Mouse (Mus musculus): Measurements from ENCODE around the gene Eme2.
A peak's percentile ranks its signal among the peaks of the same experiment; 100 is the strongest.

Eme2 gene

DNA sequence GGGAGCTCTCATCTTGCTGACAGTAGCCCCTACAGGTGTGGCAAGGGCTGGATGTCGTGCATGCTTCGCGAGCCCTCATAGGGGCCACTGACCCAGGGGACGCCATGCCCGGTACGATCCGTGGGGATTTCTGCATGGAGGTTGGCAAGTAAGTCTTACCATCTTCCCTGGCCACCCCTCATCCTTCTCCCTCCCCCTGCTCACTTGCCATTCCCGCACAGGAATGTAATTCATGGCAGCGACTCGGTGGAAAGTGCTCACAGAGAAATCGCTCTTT is 2.0 kb upstream of the Eme2 start:
- no peak for DNase-seq (ENCODE audit: low read depth, low spot score)

DNA sequence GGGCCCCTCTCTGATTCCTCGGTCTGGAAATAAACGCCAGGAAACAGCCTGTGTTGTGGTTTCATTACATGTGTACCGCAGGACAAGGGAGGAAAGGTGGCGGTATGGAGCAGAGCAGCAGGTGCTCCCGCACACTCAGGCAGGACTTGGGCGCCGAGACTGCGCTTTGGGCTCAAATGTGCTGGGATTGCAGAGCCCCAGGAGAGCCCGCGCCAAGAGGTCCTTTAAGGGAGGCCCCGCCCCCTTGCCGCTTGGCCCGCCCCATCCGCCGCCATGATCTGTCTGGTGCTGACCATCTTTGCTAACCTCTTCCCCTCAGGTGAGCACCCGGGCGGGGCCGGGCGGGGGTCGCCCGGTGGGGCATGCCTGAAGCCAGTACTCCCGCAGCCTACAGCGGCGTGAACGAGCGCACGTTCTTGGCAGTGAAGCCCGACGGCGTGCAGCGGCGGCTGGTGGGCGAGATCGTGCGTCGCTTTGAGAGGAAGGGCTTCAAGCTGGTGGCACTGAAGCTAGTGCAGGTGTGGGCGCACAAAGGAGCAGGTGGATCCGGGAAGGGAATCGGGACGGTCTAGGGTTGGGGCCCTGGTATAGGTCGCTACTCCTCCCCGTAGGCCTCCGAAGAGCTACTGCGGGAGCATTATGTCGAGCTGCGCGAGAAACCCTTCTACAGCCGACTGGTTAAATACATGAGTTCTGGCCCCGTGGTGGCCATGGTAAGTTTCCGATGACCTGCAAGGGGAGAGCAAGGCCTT is 1.5 kb upstream of the Eme2 start, which contains the start of gene Nme3:
TSS of gene Nme3 (plus strand) at position 260 of the 752 bp plus-strand sequence.
- peak; percentile 82 for DNase-seq (ENCODE audit: low read depth, low spot score)

DNA sequence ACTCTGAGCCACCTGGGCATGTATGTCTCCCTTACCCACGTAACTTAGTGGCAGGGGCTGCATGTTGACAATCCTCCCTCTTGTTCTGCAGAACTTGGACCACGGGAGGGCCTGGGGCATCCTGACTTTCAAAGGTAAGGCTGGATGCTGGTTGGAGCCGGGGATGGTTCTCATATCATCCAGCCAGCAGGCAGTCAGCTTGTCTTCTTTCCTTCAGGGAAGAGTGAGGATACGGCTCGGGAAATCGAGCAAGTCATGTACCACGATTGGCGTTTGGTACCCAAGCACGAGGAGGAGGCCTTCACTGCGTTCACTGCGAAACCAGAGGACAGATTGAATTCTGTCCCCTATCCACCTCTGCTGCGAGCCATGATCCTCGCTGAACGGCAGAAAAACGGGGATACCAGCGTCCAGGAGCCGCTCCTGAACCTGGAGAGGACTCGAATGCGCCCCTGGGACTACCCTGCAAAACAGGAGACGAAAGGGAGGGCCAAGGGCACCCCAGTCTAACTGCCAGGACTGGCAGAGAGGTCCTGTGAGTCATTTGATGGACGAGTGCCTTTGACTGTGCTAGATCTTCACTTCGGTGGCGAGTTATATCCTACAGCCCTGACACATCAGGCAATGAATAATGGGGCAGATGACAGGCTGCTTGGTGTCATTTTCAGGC is 819 bp upstream of the Eme2 start:
- DNase-seq (ENCODE audit: low read depth, low spot score): no peak

DNA sequence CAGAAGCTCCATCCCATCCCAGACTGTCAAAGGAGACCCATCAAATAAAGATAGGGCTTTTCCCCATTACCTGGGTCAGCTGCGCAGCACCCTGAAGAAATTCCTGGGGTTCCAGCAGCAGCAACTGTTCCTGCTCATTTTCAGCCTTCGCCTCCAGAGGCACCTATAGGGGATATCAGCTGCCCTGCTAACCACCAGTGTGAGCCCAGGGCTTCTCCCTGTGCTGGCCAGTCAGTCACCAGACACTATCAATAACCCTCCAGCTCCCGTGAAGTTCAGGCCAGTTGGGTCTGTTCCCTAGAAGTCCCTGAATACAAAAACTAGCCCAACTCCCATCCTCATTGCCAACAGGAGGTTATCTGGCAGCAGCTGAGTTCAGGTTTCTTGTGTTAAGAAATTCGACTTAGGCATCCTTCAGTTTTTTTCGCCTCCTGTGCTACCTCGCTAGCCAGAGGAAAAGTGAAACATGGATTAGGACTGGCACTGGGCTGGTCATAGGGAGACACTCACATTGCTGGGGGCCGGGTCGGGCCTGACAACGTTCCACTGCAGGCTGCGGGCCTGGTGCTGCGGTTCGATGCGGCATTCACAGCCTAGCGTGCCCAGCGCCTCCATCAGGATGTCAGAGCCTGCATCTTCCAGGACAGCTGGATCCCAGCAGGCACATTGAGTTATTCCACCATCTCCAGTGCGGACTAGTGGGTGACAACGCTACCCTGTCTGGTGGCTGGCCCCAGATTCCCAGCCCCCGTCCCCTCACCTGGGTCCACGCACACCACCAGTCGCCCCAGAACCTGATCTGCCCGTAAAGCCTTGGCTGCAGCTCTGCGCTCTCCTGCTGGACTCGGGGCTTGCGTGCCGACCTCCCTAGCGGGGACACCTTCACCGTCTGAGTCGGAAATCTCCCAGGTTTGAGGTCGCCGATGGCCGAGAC is 559 bp downstream of the Eme2 start:
- peak; percentile 52 for DNase-seq (ENCODE audit: low read depth, low spot score)

DNA sequence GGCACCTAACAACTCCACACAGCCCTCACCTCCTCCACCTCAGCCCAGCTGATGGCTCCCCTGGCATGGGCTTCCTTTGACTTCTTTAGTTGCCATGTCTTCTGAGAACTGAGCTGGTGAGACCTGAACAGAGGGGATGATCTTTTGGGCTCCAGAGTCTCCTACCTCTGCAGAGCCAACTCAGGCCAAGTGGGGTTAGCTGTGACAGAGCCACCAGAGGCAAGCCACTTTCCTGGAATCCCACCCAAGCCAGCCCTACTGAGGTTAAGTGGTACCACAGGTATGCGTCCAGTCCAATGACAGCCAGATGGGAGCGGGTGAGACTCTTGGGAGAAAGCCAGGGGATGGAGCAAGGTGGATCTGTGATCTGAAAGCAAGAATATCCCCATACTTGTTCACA is 1.6 kb downstream of the Eme2 start:
- no peak for DNase-seq (ENCODE audit: low read depth, low spot score)

DNA sequence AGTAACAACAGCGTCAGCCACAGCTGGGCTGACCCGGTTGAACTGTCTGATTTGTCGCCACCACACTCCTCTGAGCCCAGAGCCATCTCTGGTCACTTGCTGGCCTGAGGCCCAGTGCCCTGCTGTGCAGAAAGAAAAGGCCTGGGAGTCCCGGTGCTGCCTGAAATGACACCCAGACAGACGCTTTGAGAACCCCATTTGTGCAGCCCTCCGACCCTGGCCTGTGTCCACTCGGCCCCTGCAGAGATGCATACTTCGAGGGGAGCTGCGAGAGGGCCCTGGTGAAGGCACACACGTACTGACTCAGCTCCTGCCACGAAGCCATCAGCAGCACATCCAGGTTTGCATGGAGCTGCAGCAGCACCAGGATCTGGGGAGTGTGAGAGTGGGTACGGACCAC is 2.1 kb downstream of the Eme2 start:
- no peak for DNase-seq (ENCODE audit: low read depth, low spot score)

DNA sequence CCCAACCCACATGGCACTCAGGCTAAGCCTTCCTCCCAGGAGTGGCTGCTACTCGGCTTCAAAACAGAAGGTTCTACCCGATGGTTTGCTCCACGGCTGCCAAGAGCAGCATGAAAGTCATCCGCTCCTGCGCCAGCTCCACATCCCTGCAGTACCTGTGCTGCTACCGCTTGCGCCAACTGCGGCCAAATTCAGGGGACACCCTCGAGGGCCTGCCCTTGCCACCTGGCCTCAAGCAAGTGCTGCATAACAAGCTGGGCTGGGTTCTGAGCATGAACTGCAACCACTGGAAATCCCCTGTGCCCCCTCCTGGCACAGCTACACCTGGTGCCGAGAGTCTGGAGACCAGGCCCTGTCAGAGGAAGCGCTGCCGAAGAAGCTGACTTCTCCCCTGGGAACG is 3.6 kb downstream of the Eme2 start:
- DNase-seq (ENCODE audit: low read depth, low spot score): no peak

DNA sequence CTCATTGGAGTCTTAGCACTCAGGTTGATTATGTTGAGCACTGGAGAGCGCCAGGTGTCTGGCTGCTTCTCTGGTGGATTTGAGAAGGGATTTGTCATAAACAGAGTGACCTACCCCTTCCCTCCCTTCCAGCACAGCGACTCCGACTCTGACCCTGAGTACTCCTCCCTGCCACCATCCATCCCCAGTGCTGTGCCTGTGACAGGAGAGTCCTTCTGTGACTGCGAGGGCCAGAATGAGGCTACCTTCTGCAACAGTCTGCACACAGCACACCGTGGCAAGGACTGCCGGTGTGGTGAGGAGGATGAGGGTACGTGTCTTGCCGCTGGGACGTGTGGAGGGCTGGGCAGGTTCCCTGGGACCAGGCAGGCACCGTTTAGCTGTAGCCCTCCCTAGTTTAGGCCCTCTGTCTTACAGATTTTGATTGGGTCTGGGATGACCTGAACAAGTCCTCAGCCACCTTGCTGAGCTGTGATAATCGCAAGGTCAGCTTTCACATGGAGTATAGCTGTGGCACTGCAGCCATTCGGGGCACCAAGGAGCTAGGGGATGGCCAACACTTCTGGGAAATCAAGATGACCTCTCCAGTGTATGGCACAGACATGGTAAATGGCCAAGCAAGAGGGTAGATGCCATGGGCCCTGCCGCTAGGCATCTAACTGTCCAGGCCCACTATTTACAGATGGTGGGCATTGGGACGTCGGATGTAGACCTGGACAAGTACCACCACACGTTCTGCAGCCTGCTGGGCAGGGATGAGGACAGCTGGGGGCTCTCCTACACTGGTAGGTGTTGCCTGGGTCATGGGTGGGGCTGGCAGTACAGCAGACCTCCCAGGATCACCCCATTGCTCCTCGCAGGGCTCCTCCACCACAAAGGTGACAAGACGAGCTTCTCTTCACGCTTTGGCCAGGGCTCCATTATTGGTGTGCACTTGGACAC is 4.5 kb downstream of the Eme2 start:
- no peak for DNase-seq (ENCODE audit: low read depth, low spot score)

DNA sequence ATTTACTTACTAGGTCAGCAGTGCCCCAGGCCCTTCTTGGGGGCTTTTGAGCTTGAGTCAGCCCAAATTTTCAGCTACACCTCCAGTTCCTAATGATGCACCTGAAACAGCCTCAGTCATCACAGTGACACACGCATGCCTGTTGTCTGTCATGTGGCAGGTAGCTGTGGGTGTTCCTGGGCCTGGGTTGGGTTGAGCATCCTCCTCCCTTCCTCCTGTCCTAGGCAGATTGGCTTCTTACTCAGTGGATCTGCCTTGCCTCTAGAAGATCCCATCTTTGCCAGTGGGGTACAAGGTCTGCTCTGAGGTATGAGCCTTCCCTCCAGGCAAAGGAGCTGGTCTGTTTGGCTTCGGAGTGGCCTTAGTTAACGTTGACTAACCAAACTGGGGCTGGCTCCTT is 6.0 kb downstream of the Eme2 start:
- DNase-seq (ENCODE audit: low read depth, low spot score): no peak

DNA sequence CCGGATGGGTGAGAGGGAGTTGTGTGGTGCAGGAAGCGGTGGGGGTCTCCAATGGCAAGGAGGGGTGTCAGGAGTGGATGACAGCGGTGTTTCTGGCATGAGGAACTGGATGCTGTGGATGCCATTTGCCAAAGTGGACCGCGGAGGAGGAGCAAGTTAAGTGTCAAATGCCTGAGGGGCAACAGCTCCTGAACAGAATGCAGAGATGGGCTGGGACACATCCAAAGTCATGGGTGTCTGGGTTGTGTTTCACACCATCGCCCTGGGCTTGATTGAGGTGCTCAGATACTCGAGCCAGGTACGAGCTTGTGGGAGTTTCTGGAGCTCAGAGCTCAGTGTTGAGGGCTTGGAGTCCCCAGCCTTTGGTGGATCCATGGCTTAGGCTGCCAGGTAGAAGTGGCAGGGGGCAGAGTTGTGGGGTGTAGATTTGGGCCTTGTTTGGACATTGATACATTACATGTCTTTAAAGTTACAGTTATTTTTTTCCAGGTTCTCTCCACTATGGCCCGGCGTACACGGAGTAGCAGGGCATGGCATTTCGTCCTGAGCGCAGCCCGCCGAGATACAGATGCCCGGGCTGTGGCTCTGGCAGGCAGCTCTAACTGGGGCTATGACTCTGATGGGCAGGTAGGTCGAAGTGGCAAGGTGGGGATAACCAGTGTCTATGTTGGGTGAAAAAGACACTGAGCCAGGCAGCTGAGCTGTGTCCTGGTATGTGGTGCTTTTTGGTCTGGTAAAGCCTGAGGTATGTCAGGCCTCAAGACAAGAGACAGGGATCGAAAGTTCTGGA is 7.4 kb downstream of the Eme2 start:
- peak; percentile 65 for DNase-seq (ENCODE audit: low read depth, low spot score)

DNA sequence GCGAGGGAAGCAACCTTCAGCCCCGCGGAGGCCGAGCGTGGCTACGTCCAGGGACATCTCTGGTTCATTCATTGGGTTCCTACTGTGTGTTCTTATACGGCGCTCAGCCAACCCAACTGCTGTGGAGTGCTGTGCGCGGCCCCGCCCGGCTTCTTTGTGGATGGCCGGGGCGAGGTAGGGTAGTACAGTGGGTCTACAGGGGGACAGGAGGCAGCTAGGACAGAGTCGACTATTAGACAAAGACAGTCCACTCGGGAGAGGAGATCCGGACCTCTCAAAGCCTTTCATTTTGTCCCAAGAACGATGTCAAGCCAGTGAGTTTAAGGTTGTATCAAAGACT is 8.0 kb downstream of the Eme2 start:
- DNase-seq (ENCODE audit: low read depth, low spot score): no peak

DNA sequence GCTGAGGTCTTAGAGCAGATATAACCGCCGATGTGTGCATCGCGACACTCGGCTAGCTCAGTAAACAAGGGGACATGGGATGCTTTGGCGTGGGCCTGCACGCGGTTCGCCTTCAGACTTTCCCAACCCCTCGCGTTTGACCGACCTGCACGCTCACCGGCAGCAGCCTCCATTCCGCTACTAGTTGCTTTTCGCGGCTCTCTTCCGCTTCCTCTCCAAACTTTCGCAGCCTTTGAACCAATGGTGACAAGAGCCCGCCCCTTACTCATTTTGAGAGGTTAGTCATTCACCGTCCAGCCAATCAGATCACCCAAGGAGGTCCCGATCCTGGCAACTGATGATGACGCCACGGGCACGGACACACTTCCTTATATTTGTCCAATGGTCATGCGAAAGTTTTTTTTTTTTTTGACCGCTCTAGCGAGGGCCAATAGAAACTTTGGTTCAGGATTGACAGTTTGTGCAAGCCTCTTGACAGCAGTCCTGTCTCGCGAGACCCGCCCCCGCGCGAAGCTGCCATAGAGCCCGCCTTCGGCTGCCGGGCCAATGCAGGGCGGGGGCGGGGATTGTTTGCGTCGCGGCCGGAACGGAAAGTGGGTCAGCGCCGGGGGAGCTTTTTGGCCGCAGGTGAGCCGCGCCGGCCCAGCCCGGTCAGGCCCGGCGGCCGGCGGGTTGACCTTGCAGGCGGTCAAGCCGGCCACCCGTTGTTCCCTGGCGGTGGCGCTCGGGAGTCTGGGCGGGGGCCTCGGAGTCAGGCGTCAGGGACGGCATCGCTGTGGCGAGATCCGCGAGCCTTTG is 8.6 kb downstream of the Eme2 start, which contains the start of the genes Nubp2 and Spsb3:
TSS of gene Nubp2 (minus strand) at position 216 of the 798 bp plus-strand sequence.
TSS of gene Spsb3 (plus strand) at position 510 of the 798 bp plus-strand sequence.
- peak; percentile 100 for DNase-seq (ENCODE audit: low read depth, low spot score)

DNA sequence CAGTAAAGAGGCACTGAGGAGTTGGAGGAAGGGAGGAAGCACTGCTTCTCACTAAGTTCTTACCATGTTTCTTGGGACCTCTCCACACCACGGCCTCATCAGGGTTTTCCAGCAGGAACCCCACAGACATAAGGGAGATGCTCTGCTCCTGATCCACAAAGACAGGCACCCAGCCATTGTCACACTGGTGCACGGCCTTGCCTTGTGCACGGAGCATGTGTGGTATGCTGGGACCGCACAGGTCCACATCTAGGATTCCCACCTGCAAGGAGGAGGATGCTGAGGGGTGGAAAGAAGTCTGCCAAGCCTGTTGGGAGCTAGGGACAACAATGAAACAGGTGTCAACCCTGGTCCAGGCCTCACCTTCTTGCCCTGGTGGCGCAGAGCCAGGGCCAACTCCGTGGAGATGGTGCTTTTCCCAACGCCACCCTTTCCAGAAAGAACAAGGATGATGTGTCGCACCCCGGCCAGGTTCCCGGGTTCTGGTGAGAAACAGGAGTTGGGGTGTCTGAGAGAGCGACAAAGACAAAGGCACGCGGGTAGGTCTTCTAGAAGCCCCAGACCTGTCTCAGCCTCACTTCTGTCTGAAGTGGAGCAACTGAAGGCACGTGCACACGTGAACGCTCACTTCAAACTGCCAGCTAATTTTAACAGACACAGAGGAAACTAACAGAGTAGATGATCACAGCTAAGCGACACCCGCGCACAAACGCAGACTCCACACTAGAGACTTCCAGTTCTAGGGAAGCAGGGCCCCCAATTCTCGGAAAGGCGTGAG is 9.3 kb downstream of the Eme2 start:
- DNase-seq (ENCODE audit: low read depth, low spot score): no peak

DNA sequence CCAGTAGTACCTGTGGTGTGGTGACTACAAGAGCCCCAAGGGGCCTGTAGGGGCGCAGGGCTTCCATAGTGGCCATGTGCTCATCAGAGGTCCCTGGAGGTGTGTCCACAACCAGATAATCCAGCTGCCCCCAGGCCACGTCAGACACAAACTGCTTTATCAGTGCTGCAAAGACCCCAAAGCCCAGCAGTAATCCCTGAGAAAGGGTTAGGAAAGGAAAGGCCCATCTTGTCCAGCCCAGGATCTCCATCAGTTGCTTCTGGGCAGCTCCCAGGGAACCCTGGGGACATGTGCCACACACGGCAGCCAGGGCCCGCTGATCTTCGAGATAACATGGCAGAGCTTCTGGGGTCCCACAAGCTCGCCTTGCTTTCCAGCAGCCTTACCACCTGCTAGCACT is 10.5 kb downstream of the Eme2 start:
- no peak for DNase-seq (ENCODE audit: low read depth, low spot score)

DNA sequence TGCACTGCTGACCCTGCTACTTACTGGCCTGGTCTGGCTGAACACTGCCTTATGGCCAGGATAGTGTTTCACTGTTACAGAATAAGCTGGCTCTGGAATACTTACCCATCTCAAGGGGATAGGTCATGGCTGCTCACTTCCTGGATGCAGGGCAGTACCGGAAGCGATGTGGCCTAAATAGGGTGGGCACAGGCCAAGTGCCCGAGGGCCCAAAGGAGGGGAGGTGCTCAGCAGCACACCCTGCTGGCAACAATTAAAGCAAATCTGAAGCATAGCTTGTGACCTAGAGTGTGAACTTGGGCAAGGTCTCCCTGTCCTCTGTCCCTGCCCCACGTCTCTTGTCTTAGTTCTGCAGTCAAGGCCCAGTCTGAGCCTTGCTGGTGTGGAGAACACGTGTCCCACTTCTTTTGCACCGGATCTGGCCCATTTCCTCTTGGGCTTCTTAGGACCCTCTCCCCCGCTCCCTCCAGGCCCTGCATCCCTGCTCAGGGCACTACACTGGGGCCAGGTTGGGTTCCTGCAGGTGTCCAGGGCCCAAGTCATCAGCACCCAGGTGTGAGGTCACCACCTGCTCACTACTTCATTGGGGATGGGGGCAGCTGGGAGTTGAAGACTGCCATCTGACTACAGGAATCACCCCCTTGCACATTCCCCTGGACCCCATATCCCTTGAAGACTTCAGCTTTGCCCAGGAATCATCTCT is 13.0 kb downstream of the Eme2 start:
- peak; percentile 77 for DNase-seq (ENCODE audit: low read depth, low spot score)

DNA sequence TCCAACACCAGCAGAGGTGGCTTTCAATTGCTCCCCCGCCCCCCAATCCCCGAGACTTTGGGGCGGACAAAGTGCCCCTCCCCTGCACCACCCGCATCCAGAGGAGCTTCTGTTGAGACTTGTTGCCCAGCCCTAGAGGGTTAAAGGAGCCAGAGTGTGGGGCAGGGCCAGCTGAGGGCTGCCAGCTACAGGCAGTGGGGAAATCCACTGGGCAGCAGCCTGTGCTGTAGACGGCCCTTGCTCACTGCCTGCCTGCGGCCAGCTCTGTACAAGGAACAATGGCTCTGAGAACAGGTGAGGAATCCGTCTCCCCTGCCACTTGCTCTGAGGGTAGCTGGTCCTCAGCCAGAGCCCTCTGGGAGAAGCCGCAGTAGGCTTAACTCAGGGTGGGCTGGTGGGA is 16.4 kb downstream of the Eme2 start:
- DNase-seq (ENCODE audit: low read depth, low spot score): no peak

DNA sequence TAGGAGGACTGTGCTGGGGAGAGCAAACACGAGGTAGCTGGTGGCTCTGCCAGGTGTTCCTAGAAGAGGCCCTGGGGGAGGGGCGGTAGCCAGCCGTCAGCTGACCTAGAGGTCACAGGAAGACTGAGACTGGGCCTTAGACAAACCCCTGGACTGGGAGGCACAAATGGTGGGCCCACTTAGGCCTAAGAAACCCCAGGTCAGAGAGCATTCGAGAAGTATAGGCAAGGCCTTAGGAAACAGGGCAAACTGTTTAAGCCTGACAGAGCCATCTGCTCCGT is 16.8 kb downstream of the Eme2 start:
- no peak for DNase-seq (ENCODE audit: low read depth, low spot score)

DNA sequence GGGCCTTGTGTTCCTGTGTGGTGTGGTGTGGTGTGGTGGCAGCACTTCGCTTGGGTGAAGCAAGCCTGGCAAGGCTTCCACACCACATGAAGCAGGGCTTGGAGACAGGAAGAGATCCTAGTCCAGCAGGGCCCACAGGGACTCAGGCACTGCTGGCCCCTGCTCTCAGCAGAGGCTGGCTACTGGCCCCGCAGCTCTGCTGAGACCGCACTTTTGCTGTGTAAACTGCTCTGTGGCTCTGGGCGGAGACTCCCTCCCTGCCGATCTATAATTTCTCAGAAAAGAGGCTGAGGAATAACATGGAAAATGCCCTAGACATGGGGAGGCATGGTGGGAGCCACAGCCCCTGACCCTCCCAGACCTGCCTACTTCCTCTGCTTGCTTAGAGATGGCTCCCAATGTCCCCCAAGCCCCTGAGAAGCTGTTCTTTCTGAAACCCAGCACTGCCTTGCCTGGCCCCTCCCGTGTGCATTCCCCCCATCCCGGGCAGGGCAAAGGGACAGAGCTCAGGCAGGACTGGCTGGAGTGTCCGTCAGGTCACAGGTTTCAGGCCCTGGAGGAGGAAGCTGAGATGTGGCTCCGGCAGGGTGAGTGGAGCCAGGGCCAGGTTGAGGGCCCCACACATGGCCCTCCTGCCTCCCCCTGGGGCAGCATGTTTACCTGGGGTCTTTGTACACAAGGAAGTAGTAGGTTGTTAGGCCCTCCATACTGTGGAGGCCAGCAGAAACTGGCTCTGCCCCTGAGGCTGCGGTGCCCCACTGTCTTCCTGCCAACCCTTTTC is 17.4 kb downstream of the Eme2 start:
- no peak for DNase-seq (ENCODE audit: low read depth, low spot score)

Measured in 3T3-L1 (cell line).